Mouse (Mus musculus) erythroblast, embryonic 14.5 days (primary cell): ENCODE data around the gene Itpr3.

ENCODE experiments used
- GATA1 ChIP-seq: IDR thresholded peaks from 2 replicates; pipeline ENCODE4 v1.6.1; 2012; ENCODE audit warnings: low read length, inconsistent platforms, mixed read lengths
- TAL1 ChIP-seq: IDR thresholded peaks from 3 replicates; pipeline ENCODE4 v1.6.1; 2012; ENCODE audit warnings: low read length, inconsistent platforms, mixed read lengths

DNA sequence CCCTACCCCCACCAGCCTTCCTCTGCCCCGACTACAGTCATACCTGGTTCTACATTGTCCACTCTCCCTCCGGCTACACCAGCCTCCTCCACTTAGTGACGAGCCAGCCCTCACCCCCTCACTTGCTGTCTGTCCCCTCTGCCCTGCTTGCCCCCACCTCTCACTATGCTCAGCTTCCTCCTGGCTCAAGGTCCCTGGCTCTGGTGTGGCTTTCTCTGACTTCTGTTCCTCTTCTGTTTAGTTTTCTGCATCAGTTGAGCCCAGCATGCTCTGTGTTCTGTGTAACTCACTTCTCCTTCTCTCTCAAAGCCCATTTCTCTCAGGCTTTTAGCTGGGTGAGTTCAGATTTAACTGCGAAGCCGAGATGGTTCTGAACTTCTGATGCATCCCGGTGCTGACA, 17.1 kb downstream of the Itpr3 start:
- no peak for TF ChIP-seq GATA1
- no peak for TF ChIP-seq TAL1
